Mouse (Mus musculus): ENCODE data around the gene Cdadc1. TPM values are rescaled to one million over a fixed set of nuclear protein-coding genes. Genes with fewer than 3 reads are reported as not detected.

Gene Cdadc1
- polyA plus RNA-seq, 1 experiment = not detected

DNA sequence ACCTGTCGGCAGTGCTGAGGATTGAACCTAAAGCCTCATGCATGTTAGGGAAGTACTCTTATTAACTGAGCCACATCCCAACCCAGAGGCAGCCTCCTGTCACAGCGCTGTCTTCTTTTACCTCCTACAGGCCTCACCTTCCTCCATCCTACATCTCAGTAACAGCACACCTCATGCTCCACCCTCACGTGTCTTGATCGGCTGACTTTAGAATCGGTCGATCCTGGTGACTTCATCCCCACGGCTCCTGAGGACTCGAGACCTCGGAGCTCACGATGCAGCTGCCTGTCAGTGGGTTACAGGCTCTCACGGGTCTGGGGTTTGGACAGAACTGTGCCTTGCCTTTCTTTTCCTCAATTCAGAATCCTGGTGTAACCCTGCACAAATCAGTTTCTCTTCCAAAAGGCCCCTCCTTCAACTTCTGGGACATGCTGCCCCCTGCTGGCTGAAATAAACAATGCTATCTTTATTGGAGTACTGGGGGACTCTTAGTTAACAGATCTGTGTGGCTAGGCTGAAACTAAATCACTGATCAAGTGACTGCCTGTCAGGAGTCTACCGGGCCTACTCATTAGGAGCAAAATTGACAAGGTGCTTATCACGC is 41.7 kb downstream of the Cdadc1 start:
- Histone ChIP-seq H3K27ac (ENCODE audit: insufficient read depth, low read depth, low read length) (no peak overlapping the region), H3K4me3 (ENCODE audit: insufficient read depth, low read depth, low read length) (peak overlapping the region; percentile 40), H3K4me1 (ENCODE audit: control insufficient read depth, insufficient read depth, low read length) (peaks cover 14% of the 10 kb centered on the region)
- TF ChIP-seq CTCF (IDR thresholded peaks at IDR 0.05; ENCODE audit: insufficient read depth, low read depth, low read length) (peak; percentile 48), POLR2A (IDR thresholded peaks at IDR 0.05; ENCODE audit: insufficient read depth, low read depth, low read length) (no peak)
- 44% methylated on average over 13 of the region's 13 CpGs for WGBS

- WGBS = 96% methylated on average over 8 of the region's 8 CpGs
- TF ChIP-seq POLR2A (IDR thresholded peaks at IDR 0.05; ENCODE audit: insufficient read depth, low read depth, low read length) = no peak
Observed at GRCm38 (mm10) chr14:59555018-59555417, 42.7 kb downstream of the Cdadc1 start.

DNA sequence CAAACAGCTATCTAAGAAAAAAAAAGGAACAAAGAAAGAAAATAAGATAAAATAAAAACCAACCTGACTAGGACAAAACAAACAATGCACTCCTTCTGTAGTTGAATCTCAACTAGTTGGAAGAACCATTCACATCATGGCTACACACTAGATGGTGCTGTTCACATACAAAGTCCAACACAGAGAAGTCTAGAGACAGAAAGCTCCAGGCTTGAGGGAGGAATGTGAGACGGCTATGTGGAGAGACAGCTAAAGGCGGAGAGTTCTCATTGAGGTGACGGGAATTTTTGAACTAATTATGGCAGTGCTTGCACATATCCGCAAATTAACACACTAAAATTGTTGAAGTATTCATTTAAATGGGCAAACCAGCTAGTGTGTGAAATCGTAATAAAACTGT is 43.7 kb downstream of the Cdadc1 start:
- Histone ChIP-seq H3K27ac (ENCODE audit: insufficient read depth, low read depth, low read length) (no peak overlapping the region), H3K4me3 (ENCODE audit: insufficient read depth, low read depth, low read length) (no peak overlapping the region), H3K4me1 (ENCODE audit: control insufficient read depth, insufficient read depth, low read length) (peaks cover 6% of the 10 kb centered on the region; the same call in 1 of the 2 replicates)
- 63% methylated on average over 5 of the region's 5 CpGs for WGBS
- TF ChIP-seq POLR2A (IDR thresholded peaks at IDR 0.05; ENCODE audit: insufficient read depth, low read depth, low read length) (no peak), CTCF (IDR thresholded peaks at IDR 0.05; ENCODE audit: insufficient read depth, low read depth, low read length) (no peak)

More at GRCm38 (mm10) chr14:59555018-59555417, 42.7 kb downstream of the Cdadc1 start:
- Histone ChIP-seq H3K4me1 (ENCODE audit: control insufficient read depth, insufficient read depth, low read length) (peaks cover 7% of the 10 kb centered on the region), H3K27ac (ENCODE audit: insufficient read depth, low read depth, low read length) (no peak overlapping the region), H3K4me3 (ENCODE audit: insufficient read depth, low read depth, low read length) (no peak overlapping the region)

DNA sequence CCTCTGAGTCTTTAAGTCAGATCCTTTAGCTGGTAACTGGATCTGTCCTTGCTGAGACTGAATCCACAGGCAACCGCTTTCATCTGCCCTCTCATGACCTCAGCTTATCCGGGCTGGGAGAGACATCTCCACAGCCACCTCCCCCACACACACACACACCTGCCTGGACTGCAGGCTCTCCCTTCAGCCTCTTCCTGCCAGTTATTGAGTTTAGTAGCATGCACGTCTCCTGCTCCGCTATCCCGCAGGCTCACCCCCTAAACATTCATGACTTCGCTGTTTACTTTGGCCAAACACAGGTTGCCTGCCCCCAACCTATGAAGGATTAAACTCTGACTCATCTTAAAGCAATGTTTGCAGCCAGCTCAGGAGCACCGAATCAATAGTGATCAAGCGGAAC is 45.8 kb downstream of the Cdadc1 start:
- TF ChIP-seq POLR2A (IDR thresholded peaks at IDR 0.05; ENCODE audit: insufficient read depth, low read depth, low read length) (no peak), CTCF (IDR thresholded peaks at IDR 0.05; ENCODE audit: insufficient read depth, low read depth, low read length) (no peak)
- Histone ChIP-seq H3K4me3 (ENCODE audit: insufficient read depth, low read depth, low read length) (no peak overlapping the region), H3K27ac (ENCODE audit: insufficient read depth, low read depth, low read length) (no peak overlapping the region), H3K4me1 (ENCODE audit: control insufficient read depth, insufficient read depth, low read length) (peaks cover 9% of the 10 kb centered on the region; the same call in 1 of the 2 replicates)
- WGBS = 84% methylated on average over 8 of the region's 8 CpGs

DNA sequence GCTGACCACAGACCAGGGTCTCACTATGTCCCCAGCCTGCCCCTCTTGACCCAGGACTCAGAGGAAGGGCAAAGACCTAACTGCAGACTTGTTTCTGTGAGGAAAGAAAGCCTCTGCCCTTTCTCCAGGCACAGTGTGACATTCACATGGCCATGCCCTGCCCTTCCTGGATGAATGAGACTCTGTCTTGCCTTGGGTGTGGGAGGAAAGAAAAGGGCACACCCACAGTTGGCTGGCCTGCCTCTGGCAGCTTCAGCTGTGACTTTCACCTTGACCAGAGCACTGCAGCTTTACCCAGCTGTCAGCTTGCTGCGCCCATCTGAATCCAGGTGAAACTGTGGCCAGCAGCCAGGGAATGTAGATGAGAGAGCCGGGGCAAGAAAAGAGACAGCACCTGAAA is 46.9 kb downstream of the Cdadc1 start:
- 93% methylated on average over 2 of the region's 2 CpGs for WGBS
- Histone ChIP-seq H3K4me3 (ENCODE audit: insufficient read depth, low read depth, low read length) (no peak overlapping the region), H3K4me1 (ENCODE audit: control insufficient read depth, insufficient read depth, low read length) (peaks cover 6% of the 10 kb centered on the region; the same call in 1 of the 2 replicates), H3K27ac (ENCODE audit: insufficient read depth, low read depth, low read length) (no peak overlapping the region)
- TF ChIP-seq POLR2A (IDR thresholded peaks at IDR 0.05; ENCODE audit: insufficient read depth, low read depth, low read length) (no peak), CTCF (IDR thresholded peaks at IDR 0.05; ENCODE audit: insufficient read depth, low read depth, low read length) (no peak)

GRCm38 (mm10) chr14:59549106-59549505 is 48.7 kb downstream of the Cdadc1 start:
- H3K4me3 ChIP-seq (ENCODE audit: insufficient read depth, low read depth, low read length) = no peak overlapping the region
- H3K27ac ChIP-seq (ENCODE audit: insufficient read depth, low read depth, low read length) = no peak overlapping the region
- 43% methylated on average over 6 of the region's 6 CpGs for WGBS
- TF ChIP-seq CTCF (IDR thresholded peaks at IDR 0.05; ENCODE audit: insufficient read depth, low read depth, low read length) (no peak), POLR2A (IDR thresholded peaks at IDR 0.05; ENCODE audit: insufficient read depth, low read depth, low read length) (no peak)
- peaks cover 6% of the 10 kb centered on the region; the same call in 1 of the 2 replicates for H3K4me1 ChIP-seq (ENCODE audit: control insufficient read depth, insufficient read depth, low read length)

- Histone ChIP-seq H3K4me3 (ENCODE audit: insufficient read depth, low read depth, low read length) (no peak overlapping the region), H3K4me1 (ENCODE audit: control insufficient read depth, insufficient read depth, low read length) (peaks cover 6% of the 10 kb centered on the region; the same call in 1 of the 2 replicates), H3K27ac (ENCODE audit: insufficient read depth, low read depth, low read length) (no peak overlapping the region)
- no peak for TF ChIP-seq CTCF (IDR thresholded peaks at IDR 0.05; ENCODE audit: insufficient read depth, low read depth, low read length)
- no peak for TF ChIP-seq POLR2A (IDR thresholded peaks at IDR 0.05; ENCODE audit: insufficient read depth, low read depth, low read length)
- 48% methylated on average over 2 of the region's 2 CpGs for WGBS
Observed at GRCm38 (mm10) chr14:59548532-59548931, 49.2 kb downstream of the Cdadc1 start.

- peaks cover 6% of the 10 kb centered on the region; the same call in 1 of the 2 replicates for H3K4me1 ChIP-seq (ENCODE audit: control insufficient read depth, insufficient read depth, low read length)
- H3K27ac ChIP-seq (ENCODE audit: insufficient read depth, low read depth, low read length) = no peak overlapping the region
- no peak for TF ChIP-seq CTCF (IDR thresholded peaks at IDR 0.05; ENCODE audit: insufficient read depth, low read depth, low read length)
- no peak for TF ChIP-seq POLR2A (IDR thresholded peaks at IDR 0.05; ENCODE audit: insufficient read depth, low read depth, low read length)
- no peak overlapping the region for H3K4me3 ChIP-seq (ENCODE audit: insufficient read depth, low read depth, low read length)
- 84% methylated on average over 5 of the region's 5 CpGs for WGBS
Observed at GRCm38 (mm10) chr14:59547530-59547929, 50.2 kb downstream of the Cdadc1 start.

GRCm38 (mm10) chr14:59546162-59546880 is 51.4 kb downstream of the Cdadc1 start:
- no peak for TF ChIP-seq CTCF (IDR thresholded peaks at IDR 0.05; ENCODE audit: insufficient read depth, low read depth, low read length)
- TF ChIP-seq POLR2A (IDR thresholded peaks at IDR 0.05; ENCODE audit: insufficient read depth, low read depth, low read length) = no peak
- H3K4me3 ChIP-seq (ENCODE audit: insufficient read depth, low read depth, low read length) = no peak overlapping the region
- peaks cover 6% of the 10 kb centered on the region; the same call in 1 of the 2 replicates for H3K4me1 ChIP-seq (ENCODE audit: control insufficient read depth, insufficient read depth, low read length)
- WGBS = 93% methylated on average over 7 of the region's 7 CpGs
- H3K27ac ChIP-seq (ENCODE audit: insufficient read depth, low read depth, low read length) = no peak overlapping the region
